Mouse (Mus musculus): ENCODE measurements around the gene Kifap3. TPM values are rescaled to one million over a fixed set of nuclear protein-coding genes. Genes with fewer than 3 reads are reported as not detected.

The Kifap3 gene
- total RNA-seq, 2 experiments from 2014 or later = 18.4 to 22.7 TPM

DNA sequence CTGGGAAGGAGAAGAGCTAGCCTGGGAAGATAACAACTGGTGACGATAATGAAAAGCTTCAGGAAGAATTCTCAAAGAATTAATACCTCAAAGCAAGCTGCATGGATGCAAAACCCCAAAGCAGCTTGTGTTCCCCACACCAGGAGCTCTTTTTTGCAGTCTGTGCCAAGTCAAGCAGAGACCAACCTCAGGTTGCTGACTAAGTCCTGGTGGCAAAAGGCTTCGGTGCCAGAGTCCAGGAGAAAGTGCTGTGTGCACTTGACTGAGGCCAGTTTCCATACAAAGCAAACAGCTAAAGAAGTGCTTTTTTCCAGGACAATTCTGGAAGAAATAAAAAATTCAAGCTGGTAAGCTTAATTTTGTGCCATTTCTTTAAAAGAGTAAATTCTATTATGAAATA, 174.0 kb downstream of the Kifap3 start:
- DNase-seq (ENCODE audit: low spot score) = no peak

DNA sequence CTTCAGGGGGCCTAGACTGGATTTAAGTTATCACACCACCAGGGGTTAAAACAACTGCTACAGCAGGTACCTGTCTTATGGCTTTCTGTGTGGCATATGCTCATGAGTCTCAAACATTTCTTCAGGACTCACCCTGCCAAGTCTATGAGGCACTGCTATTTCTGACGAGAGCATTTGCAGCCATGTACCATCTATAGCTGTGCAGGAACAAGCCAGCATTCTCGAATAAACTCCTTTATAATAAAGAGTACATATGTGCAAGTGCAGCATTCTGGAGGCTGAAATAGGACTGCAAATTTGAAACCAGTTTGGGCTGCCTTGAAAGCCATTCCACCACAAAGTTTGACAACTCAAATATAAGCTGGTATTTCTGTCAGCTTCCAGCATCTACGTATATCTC, 178.7 kb downstream of the Kifap3 start:
- no peak for DNase-seq (ENCODE audit: low spot score)

More for the DNA sequence above, 174.0 kb downstream of the Kifap3 start:
- intact Hi-C loops (cut with DNase I) = no loop called here

DNA sequence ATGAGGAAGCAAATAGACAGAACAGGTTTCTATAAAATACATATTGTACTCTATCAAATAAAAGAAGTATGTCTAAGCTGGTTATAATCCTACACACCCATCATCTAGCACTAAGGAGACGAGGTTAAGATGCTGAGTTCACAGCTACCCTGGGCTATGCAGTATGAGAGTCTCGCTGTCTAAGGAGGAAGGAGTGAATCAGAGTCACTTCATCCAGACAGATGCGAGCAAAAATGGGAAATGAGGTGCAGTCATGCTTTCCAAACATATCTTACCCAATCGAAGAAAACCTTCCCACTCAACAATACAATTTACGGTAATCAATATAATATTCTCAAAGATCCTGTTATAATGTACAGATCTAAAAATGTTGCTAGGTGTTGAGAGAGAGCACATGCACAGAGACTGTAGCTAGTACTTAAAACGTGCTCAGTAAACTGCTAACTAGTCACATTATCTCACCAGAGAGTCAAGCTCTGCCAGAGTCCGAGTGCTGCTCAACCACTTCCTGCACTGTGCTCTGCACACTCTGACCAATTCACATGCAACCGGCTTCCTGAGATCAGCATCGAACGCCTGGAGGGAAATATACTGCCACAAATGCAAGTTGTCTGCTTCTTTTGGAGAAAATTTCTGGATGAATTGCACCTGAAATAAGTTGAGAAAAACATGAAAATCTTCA, 184.8 kb downstream of the Kifap3 start:
- intact Hi-C loops (cut with DNase I) = no loop called here
- no peak for DNase-seq (ENCODE audit: low spot score)

More for the DNA sequence above, 178.7 kb downstream of the Kifap3 start:
- intact Hi-C loops (cut with DNase I) = no loop called here

Other genes with a start within 250 kb of the Kifap3 start
- 1 to 10 TPM in 1 of 2 experiments, under 1 TPM in 1; 0.73 to 1.1 TPM for gene Mettl11b, start 54.4 kb upstream of the Kifap3 start, total RNA-seq (2021)
- 1 to 10 TPM; 5.1 to 5.6 TPM for gene Scyl3, start 149.5 kb downstream of the Kifap3 start, total RNA-seq (2021)
- gene BC055324, start 215.2 kb downstream of the Kifap3 start, total RNA-seq (2021) = under 1 TPM; 0.62 to 0.81 TPM
- 1 to 10 TPM; 3.6 to 4.1 TPM for gene Mettl18, start 215.3 kb downstream of the Kifap3 start, total RNA-seq (2021)